Mouse (Mus musculus) liver, embryonic 13.5 days (tissue): Measurements from ENCODE around the gene Slc22a5. TPM values are rescaled to one million over a fixed set of nuclear protein-coding genes. Genes with fewer than 3 reads are reported as not detected.

Experiments used
- polyA plus RNA-seq: library from polyadenylated mRNA; unstranded; fragments of >200 nt; fragmentation: Nextera tagmentation; extraction: Ambion mirVana; gene quantifications from 2 replicates; pipeline ENCODE4 v1.2.1, GENCODE M21; 2015

The Slc22a5 gene
- polyA plus RNA-seq, 1 experiment from 2014 or later, result 2.4 TPM

Other genes starting within 250 kb of the Slc22a5 start
- gene Rad50, start 184.3 kb downstream of the Slc22a5 start, polyA plus RNA-seq, result 19.5 and 24.1 TPM in 2 replicates
- not detected in 2 replicates for gene Il5, start 170.9 kb downstream of the Slc22a5 start, polyA plus RNA-seq
- gene Irf1, start 121.6 kb downstream of the Slc22a5 start, polyA plus RNA-seq, result 6.7 and 8.1 TPM in 2 replicates
- not detected in 2 replicates for gene Gm17334, start 118.5 kb downstream of the Slc22a5 start, polyA plus RNA-seq
- gene Gm12216, start 32.4 kb downstream of the Slc22a5 start, polyA plus RNA-seq, result 0.14 TPM in 1 of 2 replicates, not detected in the other
- 1.1 and 1.6 TPM in 2 replicates for gene Slc22a21, start 88.7 kb upstream of the Slc22a5 start, polyA plus RNA-seq
- gene Slc22a4, start 136.4 kb upstream of the Slc22a5 start, polyA plus RNA-seq, result 33.7 and 33.9 TPM in 2 replicates
- gene Pdlim4, start 177.4 kb upstream of the Slc22a5 start, polyA plus RNA-seq, result 3.1 TPM in 2 replicates
- gene P4ha2, start 208.4 kb upstream of the Slc22a5 start, polyA plus RNA-seq, result 4.1 and 4.4 TPM in 2 replicates